Mouse (Mus musculus) kidney, adult 2 months (tissue): ENCODE results near the gene Lamtor5. TPM values are rescaled to one million over a fixed set of nuclear protein-coding genes. Genes with fewer than 3 reads are reported as not detected.
A peak's percentile ranks its signal among the peaks of the same experiment; 100 is the strongest.

ENCODE experiments used
- DNase-seq: peaks from one replicate; pipeline ENCODE4 v3.0.0; 2021
- H3K27ac ChIP-seq: fragments of 200-500 bp; 2 replicates; pipeline ENCODE4 v1.5.1; 2012; ENCODE audit warnings: low read depth, low read length, control low read depth, inconsistent platforms; ENCODE audit not compliant: insufficient read depth
- H3K27me3 ChIP-seq: fragments of 200-500 bp; replicated peaks from 2 replicates; pipeline ENCODE4 v1.6.1; 2012; ENCODE audit warnings: mild to moderate bottlenecking, moderate library complexity, low read length, inconsistent platforms; ENCODE audit not compliant: control insufficient read depth, insufficient read depth
- H3K36me3 ChIP-seq: fragments of 200-500 bp; 2 replicates; pipeline ENCODE4 v1.6.1; 2012; ENCODE audit warnings: mild to moderate bottlenecking, moderate library complexity, low read length, inconsistent platforms; ENCODE audit not compliant: control insufficient read depth, insufficient read depth
- H3K4me1 ChIP-seq: fragments of 200-500 bp; 2 replicates; pipeline ENCODE4 v1.6.1; 2011; ENCODE audit warnings: low read length; ENCODE audit not compliant: control insufficient read depth, insufficient read depth
- H3K4me3 ChIP-seq: fragments of 200-500 bp; 2 replicates; pipeline ENCODE4 v1.5.1; 2011; ENCODE audit warnings: mild to moderate bottlenecking, low read depth, low read length, control low read depth; ENCODE audit not compliant: insufficient read depth
- CTCF ChIP-seq: fragments of 200-500 bp; conservative IDR thresholded peaks from 2 replicates; pipeline ENCODE4 v1.5.1; 2011; ENCODE audit warnings: low read depth, mild to moderate bottlenecking, control low read depth, low read length, moderate library complexity, mixed read lengths; ENCODE audit not compliant: insufficient read depth, insufficient read length
- POLR2A ChIP-seq: fragments of 200-500 bp; IDR thresholded peaks from one replicate; pipeline ENCODE4 v1.6.1; 2011; ENCODE audit warnings: low read depth, low read length, control low read depth
- WGBS: fragments of 180-500 bp; shearing (Covaris S2); methylation state at CpG from one replicate; pipeline ENCODE4 v1.1.7; 2018; 5-methylcytosine and 5-hydroxymethylcytosine counted together
- polyA plus RNA-seq: library from polyadenylated mRNA; depleted of rRNA; stranded (reverse); fragments of >200 nt; gene quantifications from 2 replicates; pipeline ENCODE4 v1.2.3, GENCODE M21; 2012; rRNA removed

Gene Lamtor5
- polyA plus RNA-seq, 1 experiment: 280 TPM

DNA sequence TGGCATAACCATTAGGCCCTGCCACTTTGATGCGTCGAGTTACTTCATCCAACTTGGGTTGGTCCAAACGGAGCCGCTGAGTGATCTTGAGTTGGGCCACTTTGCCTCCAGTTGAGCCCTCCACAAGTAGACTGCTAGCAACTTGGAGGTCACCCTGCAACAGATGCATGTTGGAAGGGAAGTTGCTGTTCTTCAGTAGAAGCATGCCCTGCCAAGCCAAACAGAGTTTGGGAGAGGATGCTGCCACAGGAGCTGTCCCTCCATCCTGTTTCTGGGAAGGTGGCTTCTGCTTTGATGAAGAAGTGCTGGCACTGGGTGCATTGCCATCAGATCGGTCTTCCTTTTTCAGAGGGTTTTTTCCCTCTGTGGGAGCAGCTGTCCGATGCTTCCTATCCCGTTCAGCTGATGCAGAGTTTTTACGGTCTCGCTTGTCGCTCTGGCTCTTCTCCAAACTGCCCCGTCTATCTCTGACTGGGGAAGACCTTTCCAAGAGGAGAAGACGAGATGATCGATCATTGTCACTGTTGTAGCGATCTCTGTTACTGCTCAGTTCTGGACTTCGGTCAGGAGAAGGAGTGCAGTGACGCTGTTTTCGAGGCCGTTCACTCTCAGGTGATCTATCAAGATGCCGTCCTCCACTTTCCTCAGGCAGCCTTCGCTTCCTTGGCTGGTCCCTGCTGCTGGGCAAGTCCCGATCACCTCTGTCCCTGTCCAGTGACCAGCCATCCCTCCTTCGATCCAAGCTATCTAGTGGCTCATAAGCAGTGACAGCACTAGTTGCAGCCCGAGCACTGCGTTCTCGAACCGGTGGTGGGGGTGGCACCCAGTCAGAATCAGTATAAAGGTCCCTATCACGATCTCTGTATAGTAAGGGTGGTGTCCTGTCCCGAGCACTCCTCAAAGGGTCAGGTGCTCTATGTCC lies 52.1 kb downstream of the Lamtor5 start:
- DNase-seq: peak; percentile 40

DNA sequence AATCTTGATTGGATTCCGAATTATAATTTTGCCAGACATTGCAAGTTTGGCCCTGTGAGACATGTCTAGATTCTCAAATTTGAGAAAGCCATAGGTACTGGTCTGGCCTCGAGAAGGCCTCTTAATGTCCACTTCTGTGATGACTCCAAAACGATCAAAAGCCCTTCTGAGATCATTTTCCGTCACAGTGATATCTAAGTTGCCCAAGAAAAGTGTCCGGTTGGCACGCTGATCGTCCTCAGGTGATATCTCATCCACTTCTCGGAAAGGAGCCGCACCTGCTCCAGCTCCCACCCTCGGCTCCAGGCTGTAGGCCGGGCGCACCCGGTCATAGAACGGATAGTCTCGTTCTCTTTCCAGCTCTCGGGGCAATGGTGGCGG lies 53.1 kb downstream of the Lamtor5 start:
- Histone ChIP-seq H3K4me1 (peaks cover 13% of the 10 kb centered on the region; the same call in 1 of the 2 replicates), H3K4me3 (peak overlapping the region; percentile 97), H3K27ac (no peak overlapping the region), H3K36me3 (peaks cover 1% of the 10 kb centered on the region; the same call in 1 of the 2 replicates), H3K27me3 (no peaks in the 10 kb centered on the region)
- 17% methylated on average over 17 of the region's 17 CpGs for WGBS
- TF ChIP-seq CTCF (no peak), POLR2A (no peak)
- no peak for DNase-seq

More for the DNA sequence above, 52.1 kb downstream of the Lamtor5 start:
- Histone ChIP-seq H3K36me3 (peaks cover 1% of the 10 kb centered on the region), H3K27ac (no peak overlapping the region), H3K4me3 (0 out of 2 replicates have a peak overlapping the region, but pooled peaks have one; percentile 7), H3K27me3 (no peaks in the 10 kb centered on the region), H3K4me1 (peaks cover 13% of the 10 kb centered on the region; the same call in 1 of the 2 replicates)
- WGBS: 41% methylated on average over 28 of the region's 28 CpGs
- no peak for TF ChIP-seq CTCF
- no peak for TF ChIP-seq POLR2A

DNA sequence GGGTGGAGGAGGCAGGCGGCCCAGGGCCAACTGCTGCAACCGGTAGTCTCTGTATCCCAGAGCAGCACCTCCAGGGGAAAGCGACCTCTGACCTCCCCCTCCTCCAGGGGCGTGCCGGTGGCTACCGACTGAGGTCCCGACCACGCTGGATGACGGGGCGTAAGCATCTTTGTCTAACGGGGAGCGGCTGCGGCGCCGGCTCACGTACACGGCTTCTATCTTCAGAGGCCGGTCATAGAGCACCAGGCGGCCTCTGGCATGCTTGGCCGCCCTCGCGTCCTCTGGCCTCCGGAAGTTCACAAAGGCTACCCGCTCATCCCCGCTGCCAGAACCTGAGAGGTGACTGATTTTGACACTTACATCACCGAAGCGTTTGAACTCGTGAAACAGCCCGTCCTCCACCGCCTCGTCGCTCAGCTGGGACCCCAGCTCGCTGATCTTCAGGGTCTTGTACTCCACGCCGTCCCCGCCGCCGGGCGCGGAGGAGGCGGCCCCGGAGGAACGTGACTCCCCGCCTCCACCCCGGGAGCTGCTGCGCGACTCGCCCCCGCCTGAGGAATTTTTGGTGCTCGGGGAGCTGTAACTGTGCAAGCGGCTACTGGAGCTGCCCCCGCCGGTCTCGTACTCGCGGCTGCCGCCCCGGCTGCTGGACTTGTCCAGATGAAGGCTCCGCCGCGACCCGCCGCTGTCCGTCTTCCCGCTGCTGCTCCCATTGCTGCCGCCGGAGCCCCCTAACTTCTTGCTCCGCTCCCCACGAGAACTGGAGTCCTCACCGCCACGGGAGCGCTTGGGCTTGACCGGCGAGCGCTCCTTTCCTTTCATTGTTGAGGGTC lies 53.7 kb downstream of the Lamtor5 start:
- peaks cover 1% of the 10 kb centered on the region; the same call in 1 of the 2 replicates for H3K36me3 ChIP-seq
- peak overlapping the region; percentile 90 for H3K27ac ChIP-seq
- peaks cover 13% of the 10 kb centered on the region; the same call in 1 of the 2 replicates for H3K4me1 ChIP-seq
- H3K4me3 ChIP-seq: peak overlapping the region; percentile 97
- peak; percentile 85 for DNase-seq
- WGBS: under 1% methylated on average over 75 of the region's 75 CpGs
- TF ChIP-seq POLR2A (no peak), CTCF (no peak)
- H3K27me3 ChIP-seq: no peaks in the 10 kb centered on the region

DNA sequence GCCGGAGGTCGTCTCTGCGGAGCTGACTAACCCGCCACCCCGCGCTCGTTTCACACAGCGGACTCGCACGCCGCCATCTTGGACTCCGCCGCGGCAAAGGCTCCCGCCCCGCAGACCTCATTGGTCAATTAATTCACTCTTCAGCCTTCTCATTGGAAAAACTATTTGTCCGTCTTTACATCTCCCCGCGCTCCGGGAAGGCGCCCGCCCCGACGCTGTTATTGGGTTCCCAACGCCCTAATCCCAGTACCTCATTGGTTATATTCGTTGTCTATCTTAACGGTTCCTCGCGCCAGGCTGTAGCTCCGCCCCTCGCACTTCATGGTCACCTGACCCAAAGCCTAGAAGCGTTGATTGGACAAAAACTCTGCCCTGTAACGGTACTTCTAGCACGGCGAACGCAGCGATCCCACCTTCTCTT lies 54.3 kb downstream of the Lamtor5 start:
- peak overlapping the region; percentile 90 for H3K27ac ChIP-seq
- peak; percentile 99 for DNase-seq
- H3K36me3 ChIP-seq: peaks cover 1% of the 10 kb centered on the region; the same call in 1 of the 2 replicates
- TF ChIP-seq POLR2A (no peak), CTCF (no peak)
- WGBS: under 1% methylated on average over 37 of the region's 37 CpGs
- H3K4me3 ChIP-seq: peak overlapping the region; percentile 97
- H3K27me3 ChIP-seq: no peaks in the 10 kb centered on the region
- H3K4me1 ChIP-seq: peaks cover 13% of the 10 kb centered on the region; the same call in 1 of the 2 replicates

Other genes starting within 250 kb of the Lamtor5 start
- 0.49 and 1.1 TPM in 2 replicates for gene Kcna3, start 242.7 kb upstream of the Lamtor5 start, polyA plus RNA-seq
- gene Kcna2, start 177.7 kb upstream of the Lamtor5 start, polyA plus RNA-seq: 0.23 and 0.34 TPM in 2 replicates
- not detected in 2 replicates for gene Kcna10, start 95.8 kb upstream of the Lamtor5 start, polyA plus RNA-seq
- gene Cym, start 57.1 kb upstream of the Lamtor5 start, polyA plus RNA-seq: 1.9 and 2.4 TPM in 2 replicates
- gene A630076J17Rik, start 48.2 kb upstream of the Lamtor5 start, polyA plus RNA-seq: not detected in 2 replicates
- 10.8 and 12.8 TPM in 2 replicates for gene Prok1, start 39.2 kb upstream of the Lamtor5 start, polyA plus RNA-seq
- 48.2 and 50.8 TPM in 2 replicates for gene Slc16a4, start 12.4 kb downstream of the Lamtor5 start, polyA plus RNA-seq
- 6.2 and 6.4 TPM in 2 replicates for gene Rbm15, start 54.8 kb downstream of the Lamtor5 start, polyA plus RNA-seq
- 0.20 and 0.78 TPM in 2 replicates for gene Kcnc4, start 180.7 kb downstream of the Lamtor5 start, polyA plus RNA-seq
- 16.0 and 19.2 TPM in 2 replicates for gene Slc6a17, start 239.2 kb downstream of the Lamtor5 start, polyA plus RNA-seq